Mouse (Mus musculus) thymus, postnatal 25 days (tissue): ENCODE measurements at regions not wholly inside any gene's neighbourhood (a gene's known extent, or its start where the extent isn't known, plus 50 kb on each side); places are given as distances from the start of the nearest gene placed in this dataset.

Experiments used
- DNase-seq: peaks from one replicate; pipeline ENCODE4 v3.0.0; 2022

DNA sequence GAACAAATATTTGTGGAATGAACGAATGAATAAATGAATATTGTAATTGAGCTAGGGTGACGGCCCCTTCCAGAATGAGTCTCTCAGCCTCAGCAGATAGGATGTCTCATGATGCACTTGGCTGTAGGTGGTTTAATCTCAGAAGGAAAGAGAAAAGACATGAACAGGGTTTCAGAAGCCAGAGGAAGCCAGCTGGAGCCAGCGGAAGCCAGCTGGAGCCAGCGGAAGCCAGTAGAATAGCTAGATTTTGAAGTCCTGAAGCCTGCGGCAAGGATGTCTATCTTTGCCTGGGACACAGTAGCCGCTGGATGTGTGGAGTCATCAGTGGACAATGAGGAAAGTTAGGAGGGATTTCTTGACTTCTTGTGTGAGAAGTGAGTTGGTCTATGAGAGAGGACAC, 188.3 kb upstream of the Ppp2r3a start:
- DNase-seq = no peak

DNA sequence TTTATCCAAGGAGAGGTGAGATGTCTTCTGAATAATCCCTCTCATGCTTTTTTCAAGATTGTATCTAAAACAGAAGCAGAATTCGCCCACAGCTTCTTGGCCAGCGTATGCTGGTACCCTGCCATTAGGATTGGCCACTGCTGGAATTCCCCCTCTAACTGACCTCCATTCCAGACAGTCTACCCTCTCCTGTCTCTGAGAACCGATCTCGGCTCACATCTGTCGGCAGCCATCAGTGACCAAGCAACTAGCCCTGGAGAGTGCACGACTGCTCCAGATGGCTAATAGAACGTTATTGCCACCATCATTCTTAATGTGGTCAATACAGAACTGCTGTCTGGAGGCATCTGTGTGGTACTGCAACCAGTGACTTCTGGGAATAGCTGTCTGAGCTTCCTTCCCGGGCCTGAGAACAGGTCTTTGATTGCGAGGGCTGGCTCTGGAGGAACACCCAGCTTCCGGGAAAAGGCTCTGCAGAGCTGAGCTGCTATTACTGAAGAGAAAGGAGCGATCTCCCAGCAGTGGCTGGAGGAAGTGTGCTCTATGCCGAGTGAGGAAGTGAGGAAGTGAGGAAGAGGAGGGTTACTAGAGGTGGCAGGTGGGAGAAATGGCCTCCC, 187.1 kb upstream of the Ppp2r3a start:
- no peak for DNase-seq

DNA sequence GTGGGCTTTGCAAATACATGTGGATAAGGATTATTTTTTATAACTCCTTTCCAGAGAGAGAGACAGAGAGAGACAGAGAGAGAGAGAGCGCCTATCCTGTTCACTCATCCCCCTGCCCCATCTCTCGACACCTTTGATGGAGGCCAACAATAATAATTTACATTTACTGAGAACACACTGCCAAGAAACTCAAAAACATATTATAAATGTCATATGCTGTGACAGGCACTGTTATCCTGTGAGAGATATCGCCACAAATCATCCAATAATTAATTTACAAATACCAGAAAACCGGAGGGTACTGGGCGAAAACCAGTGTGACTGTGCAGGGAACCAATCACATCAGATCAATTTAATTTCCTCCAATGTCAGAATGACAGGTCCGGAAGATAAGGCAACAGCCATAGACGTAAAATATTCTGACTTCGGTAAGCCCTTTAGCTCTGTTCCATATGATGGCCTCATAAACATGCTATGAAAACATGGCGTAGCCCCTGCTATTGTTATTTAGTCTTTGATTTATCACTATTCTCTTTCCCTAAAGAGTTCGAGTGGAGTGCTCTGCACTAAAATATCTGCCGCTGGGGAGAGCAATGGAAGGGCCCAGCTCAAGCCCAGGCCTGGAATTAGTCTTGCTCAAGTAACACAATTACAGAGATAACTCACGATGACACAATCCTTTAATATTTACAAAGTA, 173.5 kb upstream of the Ppp2r3a start:
- no peak for DNase-seq

DNA sequence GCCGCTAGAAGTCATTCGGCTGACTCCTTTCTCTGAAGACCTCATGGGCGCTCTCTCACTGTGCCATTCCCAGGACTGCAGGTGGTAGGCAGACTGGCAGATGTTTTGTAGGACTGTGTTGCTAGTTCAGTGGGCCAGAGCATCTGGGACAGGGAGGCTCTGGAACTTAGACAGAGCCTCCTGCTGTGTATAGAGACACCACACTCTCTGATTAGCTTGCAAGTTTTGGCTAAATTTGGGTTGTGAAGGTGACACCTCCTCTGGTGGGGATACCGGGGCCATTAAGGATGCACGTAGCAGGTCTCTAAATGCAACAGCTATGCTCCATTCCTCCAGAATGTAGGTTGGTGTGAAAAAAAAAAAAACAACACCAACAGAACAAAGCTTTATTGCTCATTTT, 171.4 kb upstream of the Ppp2r3a start:
- DNase-seq = no peak

DNA sequence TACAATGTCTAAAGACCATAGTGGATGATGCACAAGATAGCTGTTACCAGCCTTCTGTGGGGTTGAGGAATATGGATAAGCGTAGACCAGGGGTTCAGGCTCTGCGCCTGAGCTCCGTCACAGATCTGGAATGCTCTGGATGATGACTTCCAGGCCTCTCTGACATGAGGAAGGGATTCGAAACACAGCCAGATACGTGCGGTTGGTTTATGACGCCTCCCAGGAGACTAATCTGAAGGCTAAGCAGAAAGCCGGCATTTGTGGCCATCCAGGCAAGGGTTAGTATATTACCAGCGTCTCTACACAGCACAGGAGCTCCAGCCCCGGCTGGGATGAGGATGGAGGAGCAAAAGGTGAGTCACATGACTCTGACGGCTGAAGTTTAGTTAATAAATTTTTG, 170.4 kb upstream of the Ppp2r3a start:
- DNase-seq = no peak

DNA sequence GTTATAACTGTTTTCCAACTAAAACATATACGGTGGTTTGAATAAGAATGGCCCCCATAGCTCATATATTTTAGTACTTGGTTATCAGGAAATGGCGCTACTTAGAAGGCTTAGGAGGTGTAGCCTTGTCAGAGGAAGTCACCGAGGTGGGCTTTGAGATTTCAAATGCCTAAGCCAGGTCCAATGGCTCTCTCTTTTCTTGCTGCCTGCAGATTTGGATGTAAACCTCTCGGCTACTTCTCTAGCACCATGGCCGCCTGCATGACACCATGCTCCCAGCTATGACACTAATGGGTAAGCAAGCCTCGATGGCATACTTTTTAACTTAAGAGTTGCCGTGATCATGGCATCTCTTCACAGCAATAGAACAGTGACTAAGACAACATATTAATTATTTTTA, 169.5 kb upstream of the Ppp2r3a start:
- no peak for DNase-seq

DNA sequence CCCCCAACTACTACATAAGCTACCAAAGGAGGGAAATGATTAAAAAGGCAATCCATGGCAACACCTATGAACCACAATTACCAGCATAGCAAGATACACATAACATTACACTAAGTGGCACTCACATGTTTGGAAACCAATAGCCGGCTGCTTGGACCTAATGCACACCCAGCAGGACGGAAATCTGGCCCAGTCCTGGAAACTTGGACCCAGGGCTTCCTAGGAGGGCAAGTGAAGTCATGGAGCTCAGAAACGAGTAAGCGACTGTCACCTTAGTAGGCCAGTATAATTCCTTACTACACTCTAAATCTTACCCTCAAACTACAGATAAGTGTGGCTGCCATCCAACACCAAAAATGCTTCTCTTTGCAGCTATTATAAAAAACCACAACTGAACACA, 168.6 kb upstream of the Ppp2r3a start:
- DNase-seq = no peak

DNA sequence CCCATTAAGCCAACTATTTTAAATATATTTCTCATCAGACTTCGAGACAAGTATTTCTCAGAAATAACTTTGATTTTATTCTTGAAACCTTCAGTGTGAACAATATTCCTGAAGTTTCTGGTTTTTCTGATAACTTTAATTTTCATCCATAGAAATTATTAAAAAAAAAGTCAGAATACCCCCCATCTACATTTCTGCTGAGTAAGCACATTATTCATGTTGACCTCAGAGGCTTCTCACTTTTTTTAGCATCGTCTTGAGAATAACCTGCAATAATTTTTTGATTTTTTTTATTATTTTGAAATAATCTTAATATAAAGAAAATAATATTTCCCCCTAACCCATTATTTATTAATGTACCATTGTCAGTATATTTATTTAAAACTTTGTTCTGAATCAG, 166.1 kb upstream of the Ppp2r3a start:
- DNase-seq = no peak

DNA sequence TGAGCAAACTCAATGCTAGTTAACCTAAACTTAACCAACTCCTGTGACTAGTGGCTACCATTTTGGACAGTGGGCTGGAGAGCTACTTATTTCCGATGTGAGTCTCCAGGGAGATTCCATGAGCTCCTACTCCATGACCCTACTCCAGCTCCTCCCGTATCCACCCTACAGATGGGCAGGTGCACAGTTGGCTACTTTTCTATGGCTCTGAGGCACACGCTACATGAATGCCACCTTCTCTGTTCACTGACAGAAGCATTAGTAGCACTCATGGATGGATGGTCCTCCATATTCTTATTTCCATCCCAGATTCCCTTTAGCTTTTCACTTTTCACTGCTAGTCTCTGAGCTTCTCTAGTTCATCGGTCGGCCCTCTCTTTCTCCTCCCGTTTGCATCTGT, 164.7 kb upstream of the Ppp2r3a start:
- no peak for DNase-seq

DNA sequence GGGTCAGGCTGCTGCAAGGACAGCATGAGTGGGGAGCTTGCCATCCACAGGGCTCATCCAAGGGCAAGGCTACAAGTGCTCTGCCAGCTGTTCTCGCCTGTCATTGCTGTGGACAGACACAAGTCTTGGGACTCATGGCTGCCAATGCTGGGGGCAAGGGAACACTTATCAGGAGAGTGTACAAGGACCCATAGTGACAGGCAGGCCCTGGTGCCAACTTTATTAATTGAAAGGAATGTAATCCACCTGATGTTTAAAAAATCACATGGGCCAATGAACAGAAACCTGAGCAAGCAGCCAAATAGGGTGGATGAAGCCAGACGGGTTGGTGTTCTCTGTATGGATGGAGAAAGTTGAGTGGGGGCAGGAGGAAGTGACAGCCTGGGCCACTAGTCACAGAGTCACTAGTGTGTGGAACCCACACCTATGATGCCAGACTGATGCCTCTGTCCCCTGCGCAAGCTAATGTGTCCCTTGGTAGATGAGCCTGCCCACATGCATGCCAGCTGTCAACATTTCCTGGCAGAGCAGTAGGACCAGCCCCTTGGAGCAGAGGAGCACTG, 161.6 kb upstream of the Ppp2r3a start:
- no peak for DNase-seq

DNA sequence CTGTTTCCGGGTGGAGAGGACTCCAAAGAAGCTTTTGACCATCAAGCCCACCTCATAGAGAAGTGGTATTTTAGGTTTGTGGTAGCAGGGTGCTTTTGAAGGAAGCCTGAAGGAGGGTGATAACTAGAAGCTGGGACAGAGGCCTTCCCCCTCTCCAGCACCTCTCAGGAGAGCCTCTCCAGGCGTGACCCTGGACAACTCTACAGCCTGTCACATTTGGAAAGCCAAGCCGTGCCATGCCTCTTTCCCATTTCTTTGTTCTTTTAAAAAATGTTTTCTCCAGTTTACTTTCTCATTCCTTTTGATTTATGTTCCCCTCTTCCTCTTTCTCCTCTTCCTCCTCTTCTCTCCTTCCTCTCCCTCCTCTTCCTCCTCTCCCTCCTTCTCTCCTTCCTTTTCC, 160.4 kb upstream of the Ppp2r3a start:
- no peak for DNase-seq

DNA sequence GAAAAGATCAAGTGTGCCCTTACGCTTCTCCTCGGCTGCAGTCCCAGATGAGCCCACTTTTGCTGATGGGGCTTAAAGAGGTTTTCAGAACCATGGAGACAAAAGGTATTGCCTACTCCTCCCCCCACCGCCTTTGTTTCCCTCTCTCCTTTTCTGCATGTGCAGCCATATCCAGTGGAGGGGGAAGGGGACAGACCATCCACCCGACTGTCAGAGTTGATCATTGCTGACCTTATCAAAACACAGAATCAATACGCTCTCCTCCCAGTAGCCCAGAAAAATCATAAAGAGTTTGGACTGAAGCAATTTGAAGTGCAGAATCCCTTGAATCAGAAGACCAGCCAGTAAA, 159.9 kb upstream of the Ppp2r3a start:
- no peak for DNase-seq

DNA sequence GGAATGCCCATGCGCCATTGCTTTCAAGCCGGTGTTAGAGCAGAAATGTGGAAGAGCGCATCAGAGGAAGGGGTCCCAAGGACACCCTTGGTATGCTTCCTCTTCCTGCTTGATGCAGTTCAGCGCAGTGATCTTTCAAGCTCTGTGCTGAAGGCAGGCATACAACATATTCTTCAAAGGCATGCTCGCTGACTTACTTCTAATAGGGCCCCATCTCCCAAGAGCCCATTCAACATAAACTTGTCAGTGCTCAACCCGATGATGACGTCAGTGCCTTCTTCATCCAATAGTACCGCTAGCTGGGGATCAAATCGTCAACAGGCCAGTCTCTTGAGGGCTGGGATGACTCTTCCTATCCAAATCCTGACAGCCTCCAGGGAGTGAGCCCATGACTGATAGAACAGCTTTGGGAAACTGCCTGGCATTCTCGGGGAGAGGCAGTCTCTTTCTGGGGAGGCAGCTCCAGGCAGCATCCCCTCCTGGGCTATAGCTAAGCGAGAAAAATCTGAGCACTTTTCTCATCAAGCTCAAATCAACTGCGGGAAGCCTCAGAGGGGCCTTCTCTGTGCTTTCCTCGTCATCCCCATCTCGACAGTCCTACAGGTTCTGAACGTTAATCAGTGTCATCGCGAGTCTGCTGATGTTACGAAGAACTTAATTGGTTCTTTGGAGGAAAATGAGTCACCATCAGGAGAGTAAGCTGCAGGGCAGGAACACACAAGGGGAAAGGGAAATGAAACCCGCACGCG, 159.4 kb upstream of the Ppp2r3a start:
- DNase-seq = no peak

DNA sequence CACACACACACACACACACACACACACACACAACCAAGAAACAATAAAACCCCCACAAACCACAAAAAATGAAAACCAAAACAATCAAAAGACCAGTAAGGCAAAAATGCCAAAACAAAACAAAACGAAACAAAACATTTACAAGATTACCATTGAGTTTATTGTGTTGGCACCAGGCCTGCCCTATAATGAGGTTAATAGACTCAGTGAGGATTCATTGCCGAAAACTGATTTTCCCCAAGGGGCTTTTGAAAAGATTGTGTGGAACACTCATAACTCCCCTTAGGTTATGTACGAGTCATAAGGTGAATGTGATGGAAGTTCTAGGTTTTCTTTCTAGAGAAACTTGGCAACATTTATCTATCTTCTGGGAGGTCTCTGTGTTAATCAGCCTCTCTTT, 158.8 kb upstream of the Ppp2r3a start:
- no peak for DNase-seq

DNA sequence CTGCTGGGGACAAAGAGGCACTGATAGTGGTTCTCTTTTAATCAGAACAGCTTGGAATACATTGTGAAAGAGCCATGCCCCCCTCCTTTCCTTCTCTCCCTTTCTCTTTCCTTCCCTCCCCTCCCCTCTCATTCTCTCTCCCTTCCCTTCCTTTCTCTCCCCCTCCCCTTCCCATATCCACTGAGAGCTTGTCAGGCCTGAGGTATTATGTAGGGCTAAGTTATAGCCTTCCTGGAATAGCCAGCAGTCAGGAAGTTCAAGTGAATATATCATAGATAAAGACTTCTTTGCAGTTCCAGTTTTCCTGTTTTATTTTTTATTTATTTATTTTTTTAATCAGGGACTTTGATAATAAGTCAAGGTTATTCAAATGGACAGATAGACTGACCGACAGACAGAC, 156.5 kb upstream of the Ppp2r3a start:
- no peak for DNase-seq

DNA sequence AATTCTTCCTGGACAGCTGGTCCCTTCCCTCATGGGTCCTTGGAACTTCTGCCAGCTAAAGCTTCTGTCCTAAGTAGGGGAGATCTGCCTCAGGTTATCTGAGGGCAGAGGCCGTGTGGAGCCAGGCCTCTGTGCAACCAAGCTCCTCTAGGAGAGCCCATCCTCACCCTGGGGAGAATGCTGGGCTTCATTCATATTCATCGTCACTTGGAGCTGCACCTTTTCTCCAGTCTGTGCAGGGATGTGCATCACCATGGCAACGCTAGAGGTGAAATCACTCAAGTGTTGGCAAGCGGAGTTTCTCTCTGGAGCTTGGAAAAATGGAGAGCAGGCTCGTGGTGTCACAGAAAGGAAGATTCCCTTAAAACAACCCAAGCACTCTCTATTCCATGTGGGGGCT, 155.5 kb upstream of the Ppp2r3a start:
- DNase-seq = no peak

DNA sequence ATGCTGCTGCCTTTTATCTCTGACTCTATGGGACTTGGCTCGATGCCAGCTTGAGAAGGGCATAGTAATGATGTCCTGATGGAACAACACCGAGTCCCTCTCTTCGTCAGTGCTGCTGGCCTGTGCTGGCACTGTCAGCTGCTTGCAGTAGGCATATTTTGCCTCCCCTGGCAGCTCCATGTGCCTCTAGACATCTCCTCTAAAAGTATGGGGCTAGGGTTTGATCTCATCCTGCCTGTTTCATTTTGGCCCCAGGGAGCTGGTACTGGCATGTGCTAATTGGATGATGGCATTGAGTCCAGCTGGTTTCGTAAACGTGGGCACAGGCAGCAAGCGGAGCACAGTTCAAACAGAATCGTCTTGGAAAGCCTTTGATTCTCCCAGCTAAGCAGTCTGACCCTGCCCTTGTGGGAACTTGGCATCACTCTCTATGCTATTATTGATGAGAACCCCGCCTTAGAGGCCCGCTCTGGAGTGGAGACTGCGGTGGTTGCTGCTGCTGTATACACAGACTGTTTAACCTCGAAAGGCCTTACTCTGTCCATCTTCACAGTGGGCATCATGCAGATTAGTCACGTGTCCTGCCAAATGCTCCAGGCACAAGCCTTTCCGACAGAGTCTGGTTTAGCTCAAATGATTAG, 153.0 kb upstream of the Ppp2r3a start:
- DNase-seq = no peak

DNA sequence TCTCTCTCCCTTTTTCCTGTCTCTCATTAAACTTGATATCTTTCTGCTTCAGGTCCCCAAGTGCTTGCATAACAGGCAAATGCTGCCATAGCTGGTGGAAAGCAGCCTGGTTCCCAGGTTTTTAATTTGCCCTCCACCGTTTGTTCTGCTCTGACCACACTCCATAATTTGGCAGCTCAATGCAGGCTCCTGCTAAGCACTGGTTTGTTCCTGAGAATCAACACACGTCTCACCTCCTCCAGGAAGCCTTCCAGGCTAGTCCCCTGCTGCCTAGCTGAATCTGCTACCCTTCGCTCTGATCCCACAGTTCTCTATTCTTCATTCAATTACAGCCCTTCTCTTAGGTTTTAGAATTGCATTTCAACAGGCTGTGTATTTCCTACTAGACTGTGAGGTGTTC, 152.4 kb upstream of the Ppp2r3a start:
- DNase-seq = no peak

DNA sequence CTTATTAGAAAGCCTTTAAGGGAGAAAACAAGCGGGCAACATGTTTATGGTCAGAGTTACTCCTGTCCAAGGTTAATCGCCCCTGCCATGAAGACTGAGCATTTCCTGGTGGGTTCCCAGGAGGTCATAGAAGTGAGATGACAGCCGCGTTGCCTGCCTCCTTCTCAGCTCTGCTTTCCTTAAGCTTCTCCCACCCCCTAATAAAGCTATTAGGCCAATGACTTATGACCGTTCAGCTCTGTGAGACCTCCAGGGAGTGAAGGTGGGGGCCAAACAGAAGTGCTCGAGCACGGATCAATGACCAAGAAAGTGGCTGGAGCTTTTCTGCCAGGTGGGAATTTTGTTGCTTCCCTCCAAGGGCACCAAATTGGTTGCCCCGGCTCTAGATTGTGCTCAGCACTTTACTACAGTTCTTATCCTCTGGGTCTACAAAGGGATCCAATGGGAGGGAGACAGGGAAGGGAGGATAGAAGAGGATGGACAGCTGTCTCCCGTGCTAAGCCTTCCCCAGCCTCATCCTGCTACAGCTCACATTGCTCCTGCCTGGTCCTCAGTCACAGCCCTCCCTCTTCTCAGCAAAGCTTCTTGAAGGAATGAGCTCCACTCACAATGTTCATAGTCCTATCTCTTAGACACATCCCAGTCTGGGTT, 151.1 kb upstream of the Ppp2r3a start:
- DNase-seq = no peak

DNA sequence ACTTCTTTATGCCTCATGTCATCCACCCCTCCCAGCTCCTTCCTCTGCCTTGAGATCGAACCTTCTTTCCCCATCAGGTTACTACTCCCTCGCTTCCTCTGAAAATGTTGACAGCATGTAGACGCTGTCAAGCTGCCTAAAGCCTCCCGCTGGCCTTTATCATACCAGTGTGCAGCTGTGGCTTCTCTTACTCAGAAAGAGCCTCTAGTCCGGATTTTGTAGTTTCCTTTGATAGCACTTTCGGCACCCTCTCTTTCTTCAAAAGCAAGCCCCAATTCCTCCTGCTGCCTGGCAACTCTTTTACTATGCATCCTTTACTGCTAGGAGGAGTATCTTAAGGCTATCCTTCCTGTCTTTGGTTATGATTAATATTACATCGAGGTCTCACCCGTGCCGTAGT, 149.8 kb upstream of the Ppp2r3a start:
- no peak for DNase-seq

DNA sequence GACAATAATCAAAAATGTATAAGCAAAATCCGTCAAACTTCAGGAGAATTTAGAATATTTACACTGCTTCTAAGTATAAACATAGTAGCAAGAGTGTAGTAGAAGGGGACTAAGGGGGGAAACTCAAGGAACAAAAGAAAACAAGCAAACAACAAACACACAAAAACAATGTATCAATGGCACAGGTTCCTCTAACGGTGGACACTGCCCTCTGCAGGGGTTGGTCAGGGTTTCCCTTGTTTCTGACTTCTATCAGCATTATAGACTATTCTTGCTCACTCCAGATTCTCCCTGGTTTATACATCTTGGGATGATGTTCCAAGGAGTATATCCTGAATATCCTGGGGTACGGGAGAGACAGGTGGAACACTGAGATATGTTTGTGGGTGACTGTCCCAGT, 147.3 kb upstream of the Ppp2r3a start:
- no peak for DNase-seq

DNA sequence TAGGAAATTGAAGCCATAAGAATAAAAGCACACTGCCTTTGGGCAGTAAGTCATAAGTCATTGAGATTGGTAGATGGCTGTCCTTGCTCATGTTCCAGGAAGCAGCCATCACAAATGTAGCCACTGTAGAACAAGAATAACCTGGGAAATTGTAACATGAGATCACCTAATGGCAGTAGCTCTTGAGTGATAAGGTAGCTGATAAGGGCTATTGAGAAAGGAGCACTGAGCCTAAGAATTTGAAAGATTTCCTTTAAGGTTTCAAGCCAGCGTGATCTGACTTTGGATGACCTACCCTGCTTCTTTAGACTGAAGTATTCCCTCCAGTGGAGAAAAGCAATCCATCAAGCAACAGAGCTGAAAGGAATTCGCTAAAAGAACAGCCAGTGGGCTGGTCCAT, 117.8 kb upstream of the Ppp2r3a start:
- DNase-seq = no peak

DNA sequence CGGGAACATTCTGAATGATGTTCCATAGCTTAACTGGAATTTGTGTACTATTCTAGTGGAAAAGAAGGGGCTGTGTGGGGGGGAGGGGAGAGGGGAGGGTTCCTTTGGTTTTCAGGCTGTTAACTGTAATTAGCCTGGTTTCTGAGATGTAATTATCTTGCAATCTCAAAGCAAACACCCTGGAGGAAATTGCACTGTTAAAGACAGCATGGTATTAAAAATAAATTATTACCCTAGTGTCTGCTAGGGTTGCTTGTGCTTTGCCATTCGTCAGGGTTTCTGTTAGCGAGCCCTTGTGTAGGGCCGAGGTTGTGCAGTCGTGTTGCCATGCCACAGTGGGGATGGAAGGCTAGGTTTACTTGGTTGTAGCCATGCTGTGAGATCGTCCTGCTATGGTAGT, 105.0 kb upstream of the Ppp2r3a start:
- no peak for DNase-seq
